In the genomic region with DNA sequence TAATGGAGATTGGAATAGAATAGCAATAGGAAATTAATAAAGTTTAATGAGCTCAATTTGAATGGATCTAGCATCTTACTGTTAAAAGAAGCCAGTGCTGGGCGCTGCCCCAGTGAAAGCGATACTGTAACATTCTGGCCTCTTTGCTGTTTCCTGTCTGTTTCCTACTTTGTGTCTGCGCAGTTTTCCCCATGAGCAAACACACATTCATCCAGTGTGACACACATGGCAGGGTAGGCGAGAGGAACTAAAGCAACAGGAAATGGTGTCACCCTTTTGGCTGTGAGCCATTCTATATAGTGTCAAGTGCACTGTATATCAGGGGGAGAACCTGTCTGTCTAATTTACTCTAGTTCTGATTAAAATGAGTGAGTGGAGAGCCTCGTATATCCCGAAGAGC, we compare ENCODE assay signal across 10 mouse cellular contexts.
DNase-seq lines count a peak whose midpoint lies in the region; ATAC-seq lines count a peak whose summit lies in the region.
"Had no signal": no experiment of that assay in that cellular context is flagged by ENCODE, and none has a peak within 500 bp of the region (broad histone marks: within the 10 kb centered on the region; RNA-seq: fewer than 3 reads in every experiment).

No protein-coding gene starts in this region.

- no peak overlapping the region for H3K4me2 ChIP-seq in liver, embryonic 15.5 days
- H3K4me2 ChIP-seq: embryonic facial prominence, embryonic 15.5 days; midbrain, embryonic 12.5 days had no signal

- H3K27me3 ChIP-seq in liver, embryonic 15.5 days = no peaks in the 10 kb centered on the region
- H3K27me3 ChIP-seq: midbrain, embryonic 12.5 days had no signal

- no peak overlapping the region for H3K4me3 ChIP-seq in liver, embryonic 15.5 days (replicated peaks)
- H3K4me3 ChIP-seq: embryonic facial prominence, embryonic 15.5 days; midbrain, embryonic 12.5 days had no signal

- H3K36me3 ChIP-seq in liver, embryonic 15.5 days (replicated peaks) = no peaks in the 10 kb centered on the region
- H3K36me3 ChIP-seq: embryonic facial prominence, embryonic 15.5 days; midbrain, embryonic 12.5 days had no signal

- H3K27ac ChIP-seq in liver, embryonic 15.5 days (replicated peaks) = no peak overlapping the region
- H3K27ac ChIP-seq: embryonic facial prominence, embryonic 15.5 days; midbrain, embryonic 12.5 days had no signal

- peak; percentile 90 for ATAC-seq in common myeloid progenitor, adult 5-6 weeks (replicated peaks; ENCODE audit: low read depth, poor library complexity, severe bottlenecking)
- 0 out of 2 replicates have a peak, but pooled peaks have one; percentile 40 for ATAC-seq in liver, embryonic 15.5 days (ENCODE audit: insufficient read depth)

- H3K4me1 ChIP-seq in liver, embryonic 15.5 days (replicated peaks) = peaks cover 5% of the 10 kb centered on the region; the same call in 1 of the 2 replicates
- H3K4me1 ChIP-seq: embryonic facial prominence, embryonic 15.5 days had no signal

- DNase-seq in heart, adult 18-20 months = peak; percentile 20 to 57
- no peak for DNase-seq in heart, postnatal 25 days (ENCODE audit: low spot score)
- peak; percentile 17 to 32 for DNase-seq in spleen, postnatal 14 days (ENCODE audit: low spot score in 2 of 2)
- no peak for DNase-seq in cerebellum, postnatal 36 days
- no peak for DNase-seq in gastrocnemius, adult 18-20 months (ENCODE audit: low spot score)
- no peak for DNase-seq in right cerebral cortex, postnatal 25 days

- intact Hi-C loops in heart, postnatal 25 days (cut with DNase I) = loop anchor here (5.0 kb wide), 1 partner anchor 123 kb away; no protein-coding TSS in a partner anchor

- WGBS in liver, embryonic 15.5 days (ENCODE audit: insufficient replicate concordance) = 14% methylated on average over 6 of the region's 6 CpGs

- H3K9me3 ChIP-seq in liver, embryonic 15.5 days (replicated peaks) = no peaks in the 10 kb centered on the region
- H3K9me3 ChIP-seq: embryonic facial prominence, embryonic 15.5 days; midbrain, embryonic 12.5 days had no signal

- H3K9ac ChIP-seq in liver, embryonic 15.5 days = no peak overlapping the region
- H3K9ac ChIP-seq: embryonic facial prominence, embryonic 15.5 days; midbrain, embryonic 12.5 days had no signal

Comparison
In these comparisons a context has a peak if more than half of its experiments do, and no peak if none do; other contexts are left out.
1. DNase-seq: peak in heart, adult 18-20 months (2 of 2) and spleen, postnatal 14 days (2 of 2); none in heart, postnatal 25 days (single experiment), cerebellum, postnatal 36 days (0 of 2), gastrocnemius, adult 18-20 months (single experiment) and right cerebral cortex, postnatal 25 days (single experiment).